Mouse (Mus musculus): ENCODE data around the gene Susd2.

GRCm38 (mm10) chr10:75642436-75642835 lies 1.4 kb downstream of the Susd2 start:
- TF ChIP-seq CTCF (IDR thresholded peaks at IDR 0.05; ENCODE audit: control insufficient read depth, insufficient read depth, insufficient read length) (no peak), CEBPB (IDR thresholded peaks at IDR 0.05; ENCODE audit: low read depth) (no peak), USF1 (IDR thresholded peaks at IDR 0.05; ENCODE audit: low read depth) (no peak), MAX (IDR thresholded peaks at IDR 0.05) (no peak)
